Mouse (Mus musculus): ENCODE data around the gene Speg. TPM values are rescaled to one million over a fixed set of nuclear protein-coding genes. Genes with fewer than 3 reads are reported as not detected.

The Speg gene
- total RNA-seq, 4 experiments from 2014 or later = 131 to 145 (median 137) TPM

DNA sequence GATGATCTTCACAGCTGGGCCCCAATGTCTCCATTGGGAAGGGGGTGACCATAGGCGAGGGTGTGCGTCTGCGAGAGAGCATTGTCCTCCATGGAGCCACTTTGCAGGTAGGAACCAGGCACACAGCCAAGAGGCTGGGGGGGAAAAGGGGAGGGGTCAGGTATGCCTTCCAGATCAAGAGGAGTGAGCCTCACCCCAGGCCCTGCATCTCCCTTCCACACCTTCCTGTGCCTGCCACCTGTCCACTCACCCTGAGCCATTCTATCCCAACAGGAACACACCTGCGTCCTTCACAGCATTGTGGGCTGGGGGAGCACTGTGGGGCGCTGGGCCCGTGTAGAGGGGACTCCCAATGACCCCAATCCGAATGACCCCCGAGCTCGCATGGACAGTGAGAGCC is 67.1 kb downstream of the Speg start:
- no peak for DNase-seq (ENCODE audit: low spot score)

DNA sequence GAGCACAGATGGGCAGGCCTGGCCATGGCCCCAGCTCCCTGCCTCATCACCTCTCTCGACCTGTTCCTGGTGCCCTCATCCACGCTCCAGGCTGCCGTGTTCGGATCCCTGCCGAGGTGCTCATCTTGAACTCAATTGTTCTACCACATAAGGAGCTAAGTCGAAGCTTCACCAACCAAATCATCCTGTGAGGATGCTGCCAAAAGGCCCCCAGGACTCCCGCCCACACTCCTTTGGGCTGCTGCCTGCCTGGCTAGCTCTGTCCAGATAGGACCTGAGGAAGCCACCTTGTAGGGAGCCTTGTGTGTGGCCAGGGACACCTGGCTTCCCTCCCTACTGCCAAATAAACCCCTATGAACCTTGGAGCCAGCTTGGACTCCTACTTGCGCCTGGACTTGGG is 67.7 kb downstream of the Speg start:
- DNase-seq (ENCODE audit: low spot score) = no peak

- no peak for DNase-seq (ENCODE audit: low spot score)
Measured at GRCm38 (mm10) chr1:75443247-75444024, 68.3 kb downstream of the Speg start.

GRCm38 (mm10) chr1:75444208-75444607 is 69.1 kb downstream of the Speg start:
- no peak for DNase-seq (ENCODE audit: low spot score)

DNA sequence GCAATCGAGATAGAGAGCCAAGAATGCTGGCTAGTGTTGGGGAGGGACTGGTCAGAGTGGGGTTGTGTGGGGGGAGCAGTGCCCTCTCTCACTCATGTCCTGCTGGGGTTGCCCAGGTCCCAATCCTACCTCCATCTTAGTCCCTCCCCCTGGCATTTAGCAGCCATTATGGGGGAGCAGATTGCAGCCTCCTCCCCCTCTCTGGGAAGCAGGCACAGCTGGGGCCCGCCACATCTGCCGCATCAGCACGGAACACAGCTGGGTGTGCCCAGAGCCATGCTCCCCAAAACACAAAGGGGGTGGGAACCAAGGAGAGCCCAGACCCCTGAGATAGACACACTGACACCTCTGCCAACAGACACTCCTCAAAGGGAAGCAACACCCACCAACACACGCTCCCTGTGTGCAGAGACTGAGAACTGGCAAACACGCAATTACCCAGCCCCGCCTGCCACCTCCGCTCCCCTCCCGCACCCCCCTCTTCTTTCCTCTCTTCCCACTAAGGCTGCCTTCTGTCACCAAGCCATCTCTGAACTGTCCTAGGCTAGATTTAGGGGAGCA is 70.1 kb downstream of the Speg start:
- no peak for DNase-seq (ENCODE audit: low spot score)

- DNase-seq (ENCODE audit: low spot score) = peak; percentile 64
Measured at GRCm38 (mm10) chr1:75445751-75446611, 70.9 kb downstream of the Speg start.

DNA sequence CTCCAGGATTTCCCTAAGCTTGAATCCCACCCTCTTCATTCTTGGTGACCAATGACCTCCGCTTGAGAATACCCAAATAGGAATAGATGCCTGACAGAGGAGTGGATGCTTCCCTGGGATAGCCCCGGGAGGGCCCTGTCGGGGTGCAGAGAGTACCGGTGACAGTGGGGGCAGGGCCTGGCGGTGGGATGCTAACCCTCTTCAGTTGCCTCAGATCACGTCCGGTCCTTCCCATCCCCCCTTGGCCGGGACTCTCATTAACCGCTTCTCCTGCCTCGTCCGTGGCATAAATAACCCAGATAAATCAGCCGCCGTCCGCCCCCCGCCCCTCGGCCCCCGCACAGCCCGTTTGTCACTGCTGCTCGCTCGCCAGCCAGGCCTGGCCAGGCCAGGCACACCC is 71.6 kb downstream of the Speg start:
- DNase-seq (ENCODE audit: low spot score) = no peak

- DNase-seq (ENCODE audit: low spot score) = no peak
Measured at GRCm38 (mm10) chr1:75447265-75448051, 72.4 kb downstream of the Speg start.

- DNase-seq (ENCODE audit: low spot score) = no peak
Measured at GRCm38 (mm10) chr1:75448052-75448431, 72.9 kb downstream of the Speg start.

DNA sequence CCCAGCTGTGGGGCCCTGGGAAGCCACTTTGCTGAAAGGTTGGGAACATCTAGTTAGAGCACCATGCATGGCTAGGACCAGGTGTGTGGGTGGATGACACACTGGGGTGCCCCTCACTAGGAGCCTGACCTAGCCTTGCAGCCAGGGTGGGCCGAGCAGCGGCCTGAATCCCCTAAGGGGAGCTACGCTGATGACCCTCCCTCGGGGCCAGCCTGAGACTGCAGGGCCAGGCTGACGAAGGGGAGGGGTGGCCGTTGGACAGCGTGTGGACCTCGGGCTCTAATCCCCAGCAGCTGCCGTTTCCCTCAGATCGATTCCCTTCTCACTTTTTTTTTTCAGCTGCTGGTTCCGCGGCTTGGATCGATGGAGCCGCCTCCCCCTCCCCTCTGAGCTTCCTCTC is 73.8 kb downstream of the Speg start:
- DNase-seq (ENCODE audit: low spot score) = no peak

DNA sequence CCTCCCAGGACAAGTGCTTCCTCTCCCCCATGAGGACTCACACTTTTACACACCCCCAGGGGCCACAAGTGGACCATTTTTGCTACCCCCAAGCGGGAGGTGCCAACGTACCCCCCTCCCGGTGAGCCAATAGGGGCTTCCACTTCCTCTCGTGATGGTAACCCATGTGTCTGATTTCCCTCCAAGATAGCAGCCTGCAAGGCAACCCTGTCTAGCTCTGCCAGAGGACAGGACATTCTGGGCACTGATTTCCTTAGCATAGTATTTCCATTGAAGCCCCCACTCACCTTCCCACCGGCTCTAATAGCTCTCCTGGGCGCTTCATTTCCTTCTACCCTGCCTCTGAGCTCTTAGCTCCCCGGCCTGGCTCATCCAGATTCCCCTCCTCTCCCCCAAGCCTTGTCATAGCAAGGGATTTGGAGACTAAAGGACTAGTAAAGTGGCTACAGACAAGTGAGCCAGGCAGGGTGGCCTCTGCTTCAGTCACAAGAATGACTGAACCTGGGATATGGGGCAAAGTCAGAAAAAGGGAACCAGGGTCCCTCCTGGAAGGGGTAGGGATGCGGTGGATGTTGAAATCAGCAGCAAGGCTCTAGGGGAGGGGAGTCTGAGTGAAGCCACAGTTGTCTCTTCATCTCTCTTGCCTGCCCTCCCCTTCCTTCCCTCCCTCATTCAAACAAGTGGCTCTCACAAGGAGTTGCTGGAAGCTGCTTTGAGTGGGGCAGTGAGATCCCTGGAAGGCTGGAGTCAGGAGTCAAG is 74.5 kb downstream of the Speg start:
- no peak for DNase-seq (ENCODE audit: low spot score)

- DNase-seq (ENCODE audit: low spot score) = no peak
Measured at GRCm38 (mm10) chr1:75450314-75451005, 75.4 kb downstream of the Speg start, which contains the start of gene Asic4. Asic4 (plus strand) TSS chr1:75450436.

GRCm38 (mm10) chr1:75451900-75452299 is 76.8 kb downstream of the Speg start:
- DNase-seq (ENCODE audit: low spot score) = no peak

- DNase-seq (ENCODE audit: low spot score) = no peak
Measured at GRCm38 (mm10) chr1:75455433-75455832, 80.3 kb downstream of the Speg start.

DNA sequence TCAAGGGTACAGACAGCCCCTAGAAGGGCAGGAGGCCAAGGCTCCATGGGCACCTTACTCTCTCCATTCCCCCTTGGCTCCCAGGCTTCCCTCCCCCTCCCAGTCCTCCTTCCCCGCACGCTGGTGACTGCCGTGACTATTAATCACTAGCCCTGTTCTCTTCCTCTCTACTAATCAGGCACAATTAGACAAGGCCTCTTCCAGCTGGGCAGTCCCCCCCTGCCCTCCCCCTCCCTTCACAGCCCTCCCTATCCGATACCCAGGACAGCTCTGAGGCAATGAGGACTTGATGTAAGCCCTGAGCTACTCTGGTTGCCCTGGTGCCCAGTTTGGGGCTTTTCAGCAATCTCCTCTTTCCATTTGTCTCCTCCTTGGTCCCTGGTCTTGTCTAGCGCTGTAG is 80.9 kb downstream of the Speg start:
- DNase-seq (ENCODE audit: low spot score) = no peak

- DNase-seq (ENCODE audit: low spot score) = no peak
Measured at GRCm38 (mm10) chr1:75456746-75457564, 81.9 kb downstream of the Speg start.

DNA sequence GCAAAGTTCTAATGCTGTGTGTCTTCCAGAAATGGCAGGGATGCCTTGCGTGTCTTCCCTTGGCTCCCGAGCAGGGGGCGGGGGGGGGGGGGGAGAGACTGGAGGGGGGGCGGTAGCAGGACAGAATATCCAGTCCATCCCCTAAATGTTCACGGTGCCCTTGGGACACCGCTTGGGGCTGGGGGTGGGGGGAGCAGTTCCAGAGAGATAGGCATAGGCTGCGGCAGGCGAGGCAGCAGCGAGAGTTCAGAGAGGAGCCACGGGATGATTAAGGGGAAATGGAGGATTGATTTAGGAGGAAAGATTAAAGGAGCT is 82.6 kb downstream of the Speg start:
- no peak for DNase-seq (ENCODE audit: low spot score)

DNA sequence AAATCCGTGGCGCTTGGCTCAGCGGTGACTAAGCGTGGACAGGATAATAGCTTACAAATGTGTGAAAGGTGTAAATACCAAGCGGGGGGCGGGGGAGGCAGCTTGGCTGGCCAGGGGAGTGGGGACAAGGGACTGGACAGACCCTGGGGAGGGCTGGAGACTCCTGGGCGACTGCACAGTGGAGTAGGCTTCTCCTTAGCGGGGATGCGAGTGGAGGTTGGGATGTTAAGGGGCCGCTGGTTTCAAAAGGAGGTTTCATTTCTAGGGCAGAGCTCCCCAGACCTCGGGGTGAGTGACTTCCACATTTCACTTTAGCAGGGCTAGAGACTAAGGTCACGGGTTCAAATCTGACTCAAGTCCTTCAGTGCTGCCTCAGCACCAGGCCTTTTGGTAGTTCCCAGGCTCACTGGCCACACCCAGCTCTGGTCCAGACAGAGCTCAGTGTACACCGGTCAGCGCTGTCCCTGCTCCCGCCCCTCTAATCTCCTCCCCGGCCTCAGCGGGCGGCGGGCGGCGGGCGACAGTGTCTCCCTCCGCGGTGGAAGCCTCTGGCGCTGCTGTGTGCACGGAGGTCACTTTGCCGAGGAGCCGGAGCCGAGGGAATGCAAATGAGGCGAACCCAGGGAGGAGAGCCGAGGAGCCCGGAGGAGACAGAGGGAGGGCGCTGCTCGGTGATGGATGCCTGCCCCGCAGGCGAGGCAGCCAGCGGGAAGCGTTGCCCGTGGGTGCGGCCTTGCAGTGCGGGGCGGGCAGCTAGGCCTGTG is 83.1 kb downstream of the Speg start:
- DNase-seq (ENCODE audit: low spot score) = no peak

Measured in heart, adult 8-10 months (tissue).